Mouse (Mus musculus): ENCODE results near the gene Slc6a11.

DNA sequence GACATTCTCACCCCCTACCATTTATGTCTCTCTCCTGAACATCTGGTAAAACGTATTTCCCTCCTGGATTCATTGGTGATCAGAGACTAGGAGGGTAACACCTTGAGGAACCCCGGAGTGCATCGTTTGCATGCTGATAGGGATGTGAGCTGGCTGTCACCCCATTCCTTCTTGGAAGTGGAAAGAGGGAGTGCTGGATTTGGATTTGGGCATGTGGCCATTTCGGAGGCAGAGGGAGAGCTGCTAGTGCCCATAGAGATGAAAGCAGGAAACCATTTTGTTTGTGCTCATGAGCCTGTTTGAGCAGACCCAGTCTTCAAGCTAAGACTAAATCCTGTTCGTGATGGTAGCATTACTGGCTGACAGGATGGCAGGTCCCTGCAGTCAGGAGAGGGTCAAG lies 160.4 kb downstream of the Slc6a11 start:
- TF ChIP-seq HCFC1 (IDR thresholded peaks at IDR 0.05; ENCODE audit: borderline replicate concordance, insufficient read depth, low read length) (no peak), ZC3H11A (IDR thresholded peaks at IDR 0.05; ENCODE audit: borderline replicate concordance, low read depth, low read length) (no peak)

All from ES-E14 (cell line).